Mouse (Mus musculus) ES-E14 (cell line): ENCODE measurements around the gene Spef1.

Experiments
- CHD2 ChIP-seq: IDR thresholded peaks from 2 replicates; pipeline ENCODE4 v1.6.1; 2014; ENCODE audit warnings: mild to moderate bottlenecking, low read depth, low read length, inconsistent platforms
- HCFC1 ChIP-seq: IDR thresholded peaks from 2 replicates; pipeline ENCODE4 v1.6.1; 2012; ENCODE audit warnings: low read length, inconsistent platforms, borderline replicate concordance; ENCODE audit not compliant: insufficient read depth
- MAFK ChIP-seq: IDR thresholded peaks from 2 replicates; pipeline ENCODE4 v1.6.1; 2014; ENCODE audit warnings: mild to moderate bottlenecking, low read depth, low read length, inconsistent platforms; ENCODE audit not compliant: insufficient read depth
- ZNF384 ChIP-seq: IDR thresholded peaks from 2 replicates; pipeline ENCODE4 v1.6.1; 2012; ENCODE audit warnings: low read depth, low read length, inconsistent platforms

DNA sequence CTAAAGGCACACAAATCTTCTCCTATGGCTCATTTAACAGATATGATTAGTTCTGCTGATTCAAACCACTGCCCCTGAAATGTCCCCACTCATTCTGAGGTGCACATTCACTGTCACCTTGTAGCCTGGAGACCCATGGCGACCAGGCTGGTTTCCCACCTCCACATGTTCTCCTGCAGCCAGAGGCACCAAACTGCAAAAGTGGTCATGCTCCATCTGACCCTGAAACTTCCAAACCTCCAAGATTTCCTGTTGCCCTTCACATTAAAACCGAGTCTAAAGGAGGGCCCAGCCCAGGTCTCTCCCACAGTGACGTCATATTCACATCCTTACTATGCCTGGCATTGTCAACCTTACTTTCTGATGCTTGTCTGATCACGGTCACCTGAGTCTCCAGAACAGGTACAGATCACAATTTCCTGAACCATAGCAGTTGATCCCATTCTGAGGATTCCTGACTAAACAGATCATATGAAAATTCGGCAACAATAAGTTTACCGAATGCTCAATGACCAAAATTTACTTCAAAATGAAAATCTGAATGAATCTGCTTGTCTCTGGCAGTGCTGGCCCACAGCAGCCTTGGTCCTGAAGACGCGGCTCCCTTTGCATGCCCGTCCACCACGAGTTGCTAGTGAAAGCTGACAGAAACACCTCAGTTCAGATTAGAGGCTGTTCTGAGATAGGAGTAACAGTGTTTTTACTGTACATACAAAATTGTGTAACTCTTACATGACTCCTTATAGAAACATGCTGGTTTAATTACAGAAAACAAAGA lies 54.8 kb downstream of the Spef1 start:
- TF ChIP-seq MAFK (no peak), ZNF384 (no peak), HCFC1 (no peak), CHD2 (no peak)
